9 mouse cellular contexts compared by ENCODE assay signal in the genomic region with DNA sequence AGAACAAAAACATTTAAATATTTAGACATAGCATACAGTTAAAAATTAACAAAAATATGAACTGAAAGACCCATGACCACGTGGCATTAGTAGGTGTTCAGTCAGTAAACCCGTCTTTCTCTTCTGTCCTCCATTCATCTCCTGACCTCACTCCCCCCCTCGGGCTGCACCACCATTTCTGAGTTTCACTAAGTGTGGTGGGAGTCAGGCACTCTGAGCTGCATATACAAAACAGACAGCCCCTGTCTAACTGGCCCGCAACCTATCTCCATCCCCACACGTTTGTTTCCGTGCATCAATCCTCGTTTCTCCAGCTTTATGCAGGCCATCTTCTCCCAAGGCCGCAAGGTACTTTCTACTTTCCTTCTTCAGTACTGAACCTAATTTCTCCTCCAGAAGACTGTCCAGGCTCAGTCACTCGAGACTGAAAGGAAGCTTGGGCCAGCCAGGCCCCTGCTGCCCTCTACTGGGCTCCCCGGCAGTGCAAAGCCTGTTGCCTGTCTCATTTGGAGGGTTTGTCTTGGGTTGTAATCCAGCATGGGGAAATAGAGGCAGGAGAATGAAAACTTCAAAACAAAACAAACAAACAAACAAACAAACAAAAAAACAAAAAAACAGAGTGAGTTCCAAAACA. TPM values are rescaled to one million over a fixed set of nuclear protein-coding genes. Genes with fewer than 3 reads are reported as not detected.
DNase-seq lines count a peak whose midpoint lies in the region; ATAC-seq and TF ChIP-seq lines count a peak whose summit lies in the region.
"Had no signal": no experiment of that assay in that cellular context is flagged by ENCODE, and none has a peak within 500 bp of the region (broad histone marks: within the 10 kb centered on the region; RNA-seq: fewer than 3 reads in every experiment).

No protein-coding gene starts in this region.

- H3K4me1 ChIP-seq in cerebellum, adult 2 months (ENCODE audit: control insufficient read depth, insufficient read depth, low read length): no peaks in the 10 kb centered on the region
- no peaks in the 10 kb centered on the region for H3K4me1 ChIP-seq in hindbrain, embryonic 11.5 days (replicated peaks; ENCODE audit: control insufficient read depth, insufficient read depth, low read length)

- H3K9ac ChIP-seq in hindbrain, embryonic 11.5 days (ENCODE audit: low read depth, low read length): no peak overlapping the region

- no peak overlapping the region for H3K4me2 ChIP-seq in hindbrain, embryonic 11.5 days (replicated peaks; ENCODE audit: low read depth, low read length)

- H3K9me3 ChIP-seq in hindbrain, embryonic 11.5 days (ENCODE audit: control insufficient read depth, low read length): no peaks in the 10 kb centered on the region

- H3K27me3 ChIP-seq in cerebellum, adult 2 months (ENCODE audit: control insufficient read depth, insufficient read depth, low read length): no peaks in the 10 kb centered on the region
- H3K27me3 ChIP-seq in hindbrain, embryonic 11.5 days (ENCODE audit: control insufficient read depth, insufficient read depth, low read length): no peaks in the 10 kb centered on the region

- ATAC-seq in cerebellum, adult (ENCODE audit: insufficient number of reproducible peaks, low FRiP score, low TSS enrichment): peak; percentile 72
- peak; percentile 43; the same call in 1 of the 2 replicates for ATAC-seq in hindbrain, embryonic 11.5 days (ENCODE audit: low FRiP score)

- no peak overlapping the region for H3K4me3 ChIP-seq in cerebellum, adult 2 months (replicated peaks; ENCODE audit: insufficient read depth, low read depth, low read length)
- no peak overlapping the region for H3K4me3 ChIP-seq in hindbrain, embryonic 11.5 days (ENCODE audit: low read depth, low read length)

- DNase-seq in cerebellum, adult 11-12 months: no peak
- peak; percentile 52 to 57 for DNase-seq in cerebellum, adult 2 months
- peak; percentile 69 for DNase-seq in forelimb bud, embryonic 11.5 days (ENCODE audit: low read depth, low spot score)
- peak; percentile 81 for DNase-seq in hindbrain, embryonic 11.5 days (ENCODE audit: low spot score)
- DNase-seq in layer of hippocampus, postnatal 36 days: peak; percentile 48 to 67
- DNase-seq in lung, postnatal 4 days: peak; percentile 77 to 79
- DNase-seq in right cerebral cortex, postnatal 25 days: peak; percentile 62

- no peak for TF ChIP-seq POLR2A in cerebellum, adult 2 months (IDR thresholded peaks at IDR 0.05; ENCODE audit: borderline replicate concordance, insufficient read depth, low read length)

- no peaks in the 10 kb centered on the region for H3K36me3 ChIP-seq in hindbrain, embryonic 11.5 days (ENCODE audit: control insufficient read depth, insufficient read depth, low read length)

- WGBS in cerebellum, adult 2 months: 31% methylated on average over 10 of the region's 10 CpGs
- WGBS in hindbrain, embryonic 11.5 days: 39% methylated on average over 10 of the region's 10 CpGs

- peak; percentile 80 for TF ChIP-seq CTCF in cerebellum, adult 2 months (IDR thresholded peaks at IDR 0.05; ENCODE audit: borderline replicate concordance, insufficient read depth, low read depth, low read length)

- H3K27ac ChIP-seq in cerebellum, adult 2 months (ENCODE audit: insufficient read depth, low read length): no peak overlapping the region
- H3K27ac ChIP-seq in hindbrain, embryonic 11.5 days (ENCODE audit: low read depth, low read length): no peak overlapping the region
- H3K27ac ChIP-seq: macrophage had no signal

RNA-seq across cellular contexts. Expression of a gene that starts 10.5 kb away (rescaled TPM):
- 480 TPM in 2 replicates for polyA plus RNA-seq in cerebellum, adult 2 months (2012; rRNA removed)
- 749 and 752 TPM in 2 replicates for polyA plus RNA-seq in hindbrain, embryonic 11.5 days (2014; fragmentation: Nextera tagmentation; extraction: Ambion mirVana)
- total RNA-seq in layer of hippocampus, postnatal 36 days (2021): 100 to 1,000 TPM; 223 to 244 TPM

RNA-seq across cellular contexts. Expression of a gene that starts 15.3 kb away (rescaled TPM):
- polyA plus RNA-seq in cerebellum, adult 2 months (2012; rRNA removed): 13.5 and 13.8 TPM in 2 replicates
- 8.4 and 8.8 TPM in 2 replicates for polyA plus RNA-seq in hindbrain, embryonic 11.5 days (2014; fragmentation: Nextera tagmentation; extraction: Ambion mirVana)
- 10 to 100 TPM; 16.3 to 20.5 TPM for total RNA-seq in layer of hippocampus, postnatal 36 days (2021)
